Mouse (Mus musculus) MEL (cell line): ENCODE data around the gene Qtrt1. TPM values are rescaled to one million over a fixed set of nuclear protein-coding genes. Genes with fewer than 3 reads are reported as not detected.

Experiments used
- DNase-seq: peaks from one replicate; pipeline ENCODE4 v3.0.0; 2011; ENCODE audit warnings: low read depth, low spot score
- H3K27ac ChIP-seq: 2 replicates; pipeline ENCODE4 v1.5.1; 2012; ENCODE audit warnings: low read depth, mild to moderate bottlenecking, control low read depth, low read length, moderate library complexity; ENCODE audit not compliant: control insufficient read depth
- H3K27me3 ChIP-seq, 2 experiments: fragments of 150-350 bp in 1 of 2; sonication (generic) in 1 of 2; 2 replicates each; pipeline ENCODE4 v1.6.1; 2012; ENCODE audit warnings: low read length in 2 of 2, mild to moderate bottlenecking in 2 of 2, improper control_type of control experiment in 1 of 2, moderate library complexity in 1 of 2; ENCODE audit not compliant: insufficient read depth in 2 of 2, control insufficient read depth in 1 of 2
- H3K36me3 ChIP-seq, 2 experiments: 2 replicates each; pipeline ENCODE4 v1.6.1; 2012 to 2014; ENCODE audit warnings: low read length in 2 of 2, improper control_type of control experiment in 1 of 2, inconsistent platforms in 1 of 2, mild to moderate bottlenecking in 1 of 2; ENCODE audit not compliant: insufficient read depth in 2 of 2, control insufficient read depth in 1 of 2
- H3K4me1 ChIP-seq, 2 experiments: fragments of 150-350 bp in 1 of 2; sonication (generic) in 1 of 2; 2 replicates each; pipeline ENCODE4 v1.6.1; 2012; ENCODE audit warnings: low read length in 2 of 2, improper control_type of control experiment in 1 of 2, mild to moderate bottlenecking in 1 of 2; ENCODE audit not compliant: insufficient read depth in 2 of 2, control insufficient read depth in 1 of 2
- H3K4me3 ChIP-seq, 2 experiments: fragments of 150-350 bp in 1 of 2; sonication (generic) in 1 of 2; 2 replicates each; pipeline ENCODE4 v1.5.1; 2012; ENCODE audit warnings: low read depth in 2 of 2, low read length in 2 of 2, mild to moderate bottlenecking in 2 of 2, moderate library complexity in 2 of 2, control low read depth in 1 of 2, improper control_type of control experiment in 1 of 2; ENCODE audit not compliant: control insufficient read depth in 1 of 2, insufficient read depth in 1 of 2
- H3K79me2 ChIP-seq: 2 replicates; pipeline ENCODE4 v1.6.1; 2012; ENCODE audit warnings: mild to moderate bottlenecking, low read length, moderate library complexity; ENCODE audit not compliant: control insufficient read depth, poor library complexity, insufficient read depth
- H3K9ac ChIP-seq: 2 replicates; pipeline ENCODE4 v1.6.1; 2012; ENCODE audit warnings: low read depth, mild to moderate bottlenecking, control low read depth, low read length, moderate library complexity; ENCODE audit not compliant: control insufficient read depth, poor library complexity, severe bottlenecking
- H3K9me3 ChIP-seq: fragments of 150-350 bp; sonication (generic); replicated peaks from 2 replicates; pipeline ENCODE4 v1.6.1; 2012; ENCODE audit warnings: mild to moderate bottlenecking, low read length, improper control_type of control experiment, moderate library complexity; ENCODE audit not compliant: insufficient read depth
- BHLHE40 ChIP-seq: IDR thresholded peaks from 2 replicates; pipeline ENCODE4 v1.6.1; 2012; ENCODE audit warnings: low read depth, mild to moderate bottlenecking, inconsistent platforms, low read length, improper control_type of control experiment, borderline replicate concordance
- CHD2 ChIP-seq: IDR thresholded peaks from 2 replicates; pipeline ENCODE4 v1.6.1; 2011; ENCODE audit warnings: low read length, improper control_type of control experiment
- CTCF ChIP-seq, 3 experiments: IDR thresholded peaks in 2 of 3; conservative IDR thresholded peaks in 1 of 3; 2 replicates each; pipeline ENCODE4 v1.5.1; 2011 to 2012; ENCODE audit warnings: low read length in 3 of 3, low read depth in 2 of 3, mild to moderate bottlenecking in 2 of 3, improper control_type of control experiment in 1 of 3, inconsistent platforms in 1 of 3, mixed read lengths in 1 of 3, moderate library complexity in 1 of 3; ENCODE audit not compliant: control insufficient read depth in 1 of 3, insufficient read depth in 1 of 3, poor library complexity in 1 of 3, severe bottlenecking in 1 of 3
- E2F4 ChIP-seq: IDR thresholded peaks from 2 replicates; pipeline ENCODE4 v1.6.1; 2011; ENCODE audit warnings: low read depth, low read length, improper control_type of control experiment, borderline replicate concordance
- EP300 ChIP-seq, 2 experiments: IDR thresholded peaks; 2 replicates each; pipeline ENCODE4 v1.6.1; 2011; ENCODE audit warnings: improper control_type of control experiment in 2 of 2, low read length in 2 of 2, low read depth in 1 of 2, mild to moderate bottlenecking in 1 of 2
- ETS1 ChIP-seq: IDR thresholded peaks from 2 replicates; pipeline ENCODE4 v1.6.1; 2012; ENCODE audit warnings: low read depth, mild to moderate bottlenecking, inconsistent platforms, low read length, improper control_type of control experiment, moderate library complexity
- GABPA ChIP-seq: IDR thresholded peaks from 2 replicates; pipeline ENCODE4 v1.6.1; 2012; ENCODE audit warnings: low read depth, mild to moderate bottlenecking, inconsistent platforms, low read length, improper control_type of control experiment, moderate library complexity
- GATA1 ChIP-seq: IDR thresholded peaks from 2 replicates; pipeline ENCODE4 v1.6.1; 2011; ENCODE audit warnings: low read depth, low read length, improper control_type of control experiment
- HCFC1 ChIP-seq: IDR thresholded peaks from 2 replicates; pipeline ENCODE4 v1.6.1; 2012; ENCODE audit warnings: low read depth, mild to moderate bottlenecking, inconsistent platforms, low read length, improper control_type of control experiment, moderate library complexity
- JUND ChIP-seq: IDR thresholded peaks from 2 replicates; pipeline ENCODE4 v1.6.1; 2011; ENCODE audit warnings: low read depth, mild to moderate bottlenecking, improper control_type of control experiment, low read length
- KAT2A ChIP-seq: conservative IDR thresholded peaks from 2 replicates; pipeline ENCODE4 v1.6.1; 2012; ENCODE audit warnings: low read depth, low read length, improper control_type of control experiment, inconsistent platforms
- MEF2A ChIP-seq: IDR thresholded peaks from 2 replicates; pipeline ENCODE4 v1.6.1; 2014; ENCODE audit warnings: low read depth, mild to moderate bottlenecking, inconsistent platforms, low read length, improper control_type of control experiment; ENCODE audit not compliant: poor library complexity, insufficient replicate concordance, severe bottlenecking; ENCODE audit errors: extremely low read depth
- MXI1 ChIP-seq: IDR thresholded peaks from 2 replicates; pipeline ENCODE4 v1.6.1; 2011; ENCODE audit warnings: mild to moderate bottlenecking, low read depth, low read length, improper control_type of control experiment
- MYC ChIP-seq: IDR thresholded peaks from 2 replicates; pipeline ENCODE4 v1.6.1; 2011; ENCODE audit warnings: low read depth, mild to moderate bottlenecking, low read length, improper control_type of control experiment, moderate library complexity
- POLR2AphosphoS2 ChIP-seq: IDR thresholded peaks from 2 replicates; pipeline ENCODE4 v1.6.1; 2011; ENCODE audit warnings: low read length, improper control_type of control experiment
- POLR2AphosphoS5 ChIP-seq: IDR thresholded peaks from 2 replicates; pipeline ENCODE4 v1.6.1; 2012; ENCODE audit warnings: low read depth, borderline replicate concordance, mild to moderate bottlenecking, inconsistent platforms, low read length, moderate library complexity, mixed read lengths
- RAD21 ChIP-seq: IDR thresholded peaks from 2 replicates; pipeline ENCODE4 v1.6.1; 2011; ENCODE audit warnings: mild to moderate bottlenecking, low read depth, low read length, improper control_type of control experiment
- RCOR1 ChIP-seq: IDR thresholded peaks from 2 replicates; pipeline ENCODE4 v1.6.1; 2012; ENCODE audit warnings: low read depth, mild to moderate bottlenecking, inconsistent platforms, low read length, improper control_type of control experiment
- SIN3A ChIP-seq: IDR thresholded peaks from 2 replicates; pipeline ENCODE4 v1.6.1; 2012; ENCODE audit warnings: low read length, improper control_type of control experiment, inconsistent platforms
- SMC3 ChIP-seq: IDR thresholded peaks from 2 replicates; pipeline ENCODE4 v1.6.1; 2011; ENCODE audit warnings: low read depth, low read length, improper control_type of control experiment
- TBP ChIP-seq: IDR thresholded peaks from 2 replicates; pipeline ENCODE4 v1.8.0; 2011; ENCODE audit warnings: low read depth, low read length, improper control_type of control experiment
- UBTF ChIP-seq: IDR thresholded peaks from 2 replicates; pipeline ENCODE4 v1.6.1; 2012; ENCODE audit warnings: low read depth, mild to moderate bottlenecking, inconsistent platforms, low read length, improper control_type of control experiment, moderate library complexity, borderline replicate concordance; ENCODE audit not compliant: insufficient read depth
- ZC3H11A ChIP-seq: IDR thresholded peaks from 2 replicates; pipeline ENCODE4 v1.6.1; 2012; ENCODE audit warnings: low read depth, mild to moderate bottlenecking, inconsistent platforms, low read length, improper control_type of control experiment
- ZNF384 ChIP-seq: IDR thresholded peaks from 2 replicates; pipeline ENCODE4 v1.6.1; 2012; ENCODE audit warnings: low read depth, mild to moderate bottlenecking, inconsistent platforms, low read length, improper control_type of control experiment
- polyA plus RNA-seq, 2 experiments: library from polyadenylated mRNA; stranded (reverse) in 1 of 2; unstranded in 1 of 2; fragments of >175 nt in 1 of 2; fragments of >200 nt in 1 of 2; gene quantifications; 2 replicates each; pipeline versions ENCODE4 v1.2.1 to v1.2.4; 2012; ENCODE audit warnings: low replicate concordance in 2 of 2, low read depth in 1 of 2; ENCODE audit not compliant: insufficient read length in 2 of 2, insufficient read depth in 1 of 2, missing spikeins in 1 of 2
- total RNA-seq: library from RNA; depleted of rRNA; stranded (reverse); fragments of 300-350 nt; gene quantifications from 2 replicates; pipeline ENCODE4 v1.2.3, GENCODE M21; 2012

Gene Qtrt1
- total and polyA plus RNA-seq, 3 experiments = 199 to 244 TPM; not detected in 1

DNA sequence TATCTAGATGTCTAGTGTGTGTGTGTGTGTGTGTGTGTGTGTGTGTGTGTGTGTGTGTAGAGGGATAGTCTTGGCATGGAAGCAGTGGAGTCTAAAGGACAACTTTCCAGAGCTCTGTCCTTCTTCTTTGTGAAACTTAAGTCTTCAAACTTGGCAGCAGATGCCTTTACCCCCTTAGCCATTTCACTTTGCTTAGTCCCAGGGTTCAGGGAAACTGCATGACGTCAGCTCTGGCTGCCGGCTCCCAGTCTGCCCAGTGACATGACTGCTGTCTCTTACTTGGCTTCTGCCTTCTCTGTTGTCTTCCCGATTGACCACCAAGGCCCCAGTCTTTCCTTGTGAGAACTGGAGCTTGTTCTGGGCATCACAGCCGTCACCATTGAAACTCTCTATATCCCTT lies 42.9 kb downstream of the Qtrt1 start:
- Histone ChIP-seq H3K27ac (no peak overlapping the region), H3K4me1 (peaks cover 34 to 57% of the 10 kb centered on the region in 2 experiments), H3K9ac (no peak overlapping the region), H3K79me2 (peaks cover 27% of the 10 kb centered on the region; the same call in 1 of the 2 replicates), H3K9me3 (no peaks in the 10 kb centered on the region), H3K4me3 (no peak overlapping the region), H3K27me3 (no peaks in the 10 kb centered on the region), H3K36me3 (peaks cover 15 to 41% of the 10 kb centered on the region in 2 experiments)
- no peak for TF ChIP-seq KAT2A
- no peak for TF ChIP-seq ETS1
- TF ChIP-seq UBTF = no peak
- no peak for TF ChIP-seq MEF2A
- no peak for TF ChIP-seq RAD21
- TF ChIP-seq POLR2AphosphoS5 = no peak
- TF ChIP-seq POLR2AphosphoS2 = no peak
- TF ChIP-seq MYC = no peak
- TF ChIP-seq CTCF (IDR thresholded peaks at IDR 0.05 in 2 of 3, conservative IDR thresholded peaks at IDR 0.05 in 1 of 3; ENCODE audit: control insufficient read depth in 1 of 3, insufficient read depth in 1 of 3, low read depth in 2 of 3, low read length in 3 of 3, poor library complexity in 1 of 3, severe bottlenecking in 1 of 3) = no peak
- TF ChIP-seq CHD2 = no peak
- TF ChIP-seq BHLHE40 = no peak
- TF ChIP-seq JUND = no peak
- TF ChIP-seq TBP = no peak
- no peak for TF ChIP-seq E2F4
- no peak for TF ChIP-seq HCFC1
- no peak for TF ChIP-seq GABPA
- no peak for TF ChIP-seq SMC3
- no peak for TF ChIP-seq ZNF384
- no peak for TF ChIP-seq RCOR1
- DNase-seq = no peak

DNA sequence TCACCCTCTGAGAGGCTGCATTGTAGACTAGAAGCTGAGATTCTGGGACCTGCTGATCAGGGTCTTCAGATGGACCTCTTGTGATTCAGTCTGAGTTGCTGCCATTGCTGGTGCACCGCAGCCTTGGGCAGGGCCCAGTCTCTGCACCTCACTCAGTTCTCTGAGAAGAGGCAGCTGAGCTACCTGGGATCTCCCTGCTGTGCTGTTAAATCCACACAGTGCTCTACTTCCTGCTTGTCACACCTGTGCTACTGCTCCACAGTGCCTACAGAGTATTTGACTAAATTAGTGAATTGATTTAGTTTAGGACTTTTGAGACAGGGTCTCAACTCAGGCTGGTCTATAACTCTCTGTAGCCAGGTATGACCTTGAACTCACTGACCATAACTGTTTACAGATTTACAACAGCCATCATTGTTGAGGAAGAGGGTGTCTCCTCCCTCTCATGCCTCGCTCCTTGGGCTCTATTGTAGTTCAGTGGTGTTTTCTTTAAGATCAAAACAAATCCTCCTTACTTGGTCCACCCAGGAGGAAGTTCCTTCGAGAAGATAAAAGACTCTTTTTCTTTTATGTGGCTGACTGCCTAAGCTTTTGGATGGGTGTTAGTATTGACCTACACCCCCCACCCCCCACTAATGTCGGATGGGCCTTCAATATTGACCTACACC lies 43.6 kb downstream of the Qtrt1 start:
- no peak overlapping the region for H3K9ac ChIP-seq
- H3K27me3 ChIP-seq = no peaks in the 10 kb centered on the region
- TF ChIP-seq GATA1 (peak; percentile 28; the same call in 1 of the 2 replicates), ZC3H11A (no peak), SIN3A (0 out of 2 replicates have a peak, but pooled peaks have one; percentile 51), MXI1 (0 out of 2 replicates have a peak, but pooled peaks have one; percentile 38), RCOR1 (0 out of 2 replicates have a peak, but pooled peaks have one; percentile 17), EP300 (IDR thresholded peaks at IDR 0.05; ENCODE audit: low read depth in 1 of 2, low read length in 2 of 2) (peak in 1 of 2 experiments; percentile 54; a peak in 2 of 4 replicates), GABPA (no peak)
- peaks cover 34 to 54% of the 10 kb centered on the region in 2 experiments for H3K4me1 ChIP-seq
- H3K9me3 ChIP-seq = no peaks in the 10 kb centered on the region
- peaks cover 24% of the 10 kb centered on the region; the same call in 1 of the 2 replicates for H3K79me2 ChIP-seq
- H3K27ac ChIP-seq = no peak overlapping the region
- no peak overlapping the region for H3K4me3 ChIP-seq
- H3K36me3 ChIP-seq = peaks cover 18 to 41% of the 10 kb centered on the region in 2 experiments
- peak; percentile 55 for DNase-seq
